Mouse (Mus musculus): ENCODE data around the gene Nlrp9b.
"Not testable (repeated sequence)": the region's sequence is repeated elsewhere in the genome, so short reads cannot be mapped to it uniquely, and the experiment has no call there.

DNA sequence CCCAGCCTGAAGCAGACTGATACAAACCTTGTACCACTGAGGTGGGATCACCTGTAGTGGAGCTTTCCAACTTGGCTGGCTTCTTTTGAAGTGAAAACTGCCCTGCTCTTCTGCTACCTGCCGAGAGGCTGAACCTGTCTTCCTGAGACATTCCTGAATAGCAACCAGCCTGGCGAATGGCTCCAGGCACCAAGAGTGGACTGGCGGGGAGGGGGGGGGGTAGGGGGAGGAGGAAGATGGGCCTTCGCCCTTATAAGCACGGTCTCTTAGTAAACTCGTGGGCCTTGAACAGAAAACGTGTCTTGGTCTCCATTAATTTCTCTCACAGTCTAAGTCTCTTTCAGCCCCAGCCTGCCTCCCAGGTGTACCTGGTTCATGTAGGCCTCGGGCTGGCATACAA lies at the start of gene Nlrp9b:
- TF ChIP-seq POLR2A (IDR thresholded peaks at IDR 0.05; ENCODE audit: borderline replicate concordance, insufficient read depth, low read length); CTCF (IDR thresholded peaks at IDR 0.05; ENCODE audit: borderline replicate concordance, insufficient read depth, low read depth, low read length): not testable (repeated sequence)
